Mouse (Mus musculus): ENCODE results near the gene Zxdc.

Zxdc gene

GRCm38 (mm10) chr6:90368976-90369724 is at the start of gene Zxdc:
Gene Zxdc (plus strand): TSS chr6:90369492.
- peak; percentile 99 for DNase-seq (ENCODE audit: low spot score)

- no peak for DNase-seq (ENCODE audit: low spot score)
Measured at GRCm38 (mm10) chr6:90320429-90320828, 48.9 kb upstream of the Zxdc start.

- DNase-seq (ENCODE audit: low spot score): no peak
Measured at GRCm38 (mm10) chr6:90321811-90322210, 47.5 kb upstream of the Zxdc start.

DNA sequence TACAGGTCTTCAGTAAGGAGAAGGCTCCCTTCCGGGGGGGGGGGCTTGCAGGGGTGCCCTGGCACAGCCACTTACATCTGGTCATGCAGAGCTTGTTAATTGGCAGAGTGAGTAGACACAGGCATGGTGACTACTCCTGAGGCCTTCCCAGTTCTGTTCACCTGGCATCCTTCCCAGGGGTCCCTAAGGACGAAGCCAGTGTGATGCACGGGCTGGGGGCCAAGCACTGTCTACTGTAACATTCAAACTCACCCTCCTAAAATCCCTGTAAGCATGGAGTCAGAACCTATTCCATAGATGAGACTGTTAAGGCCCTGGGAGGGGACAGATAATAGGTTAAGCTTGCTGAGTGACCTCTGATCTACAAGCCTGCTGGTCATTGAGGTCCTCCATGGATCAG is 45.3 kb upstream of the Zxdc start:
- no peak for DNase-seq (ENCODE audit: low spot score)

DNA sequence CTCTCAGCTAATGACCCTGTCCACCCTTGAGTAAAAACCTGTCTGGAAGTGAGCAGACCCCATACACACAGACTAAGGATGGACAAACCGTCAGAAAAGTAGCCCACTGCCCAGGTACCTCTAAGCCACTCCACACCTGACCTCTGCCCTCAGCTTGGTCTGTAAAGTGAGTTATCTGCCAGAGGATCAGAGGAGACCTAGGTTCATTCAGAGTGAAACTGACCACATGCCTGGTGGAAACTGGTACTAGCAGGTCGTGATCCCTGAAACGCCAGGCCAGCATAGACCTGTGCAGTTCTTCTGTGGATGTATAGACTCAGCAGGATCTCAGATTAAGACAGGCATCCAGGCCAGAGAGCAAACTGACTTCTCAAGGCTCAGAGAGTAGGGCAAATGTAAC is 44.8 kb upstream of the Zxdc start:
- no peak for DNase-seq (ENCODE audit: low spot score)

DNA sequence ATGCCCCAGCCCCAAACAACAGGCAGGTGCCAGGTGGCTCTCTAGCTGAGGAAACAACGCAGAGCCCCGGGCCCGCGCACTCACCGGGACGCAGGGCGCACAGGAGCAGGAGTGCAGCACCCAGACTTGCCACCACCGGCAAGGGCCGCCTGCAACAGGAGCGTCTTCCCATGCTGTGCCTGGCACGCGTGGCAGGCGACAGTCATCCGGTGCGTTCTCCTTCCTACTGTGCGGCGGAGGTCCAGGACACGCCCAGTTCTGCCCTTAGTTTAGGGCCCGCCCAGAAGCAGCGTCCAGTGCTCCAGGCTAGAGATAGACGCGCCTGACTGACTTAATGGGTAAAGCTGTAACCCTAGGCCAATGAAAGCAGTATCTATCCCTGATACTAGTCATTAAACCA is 44.3 kb upstream of the Zxdc start, which contains the start of gene Chst13:
Chst13 (minus strand) TSS at position 195 of the 400 bp plus-strand sequence.
- no peak for DNase-seq (ENCODE audit: low spot score)

DNA sequence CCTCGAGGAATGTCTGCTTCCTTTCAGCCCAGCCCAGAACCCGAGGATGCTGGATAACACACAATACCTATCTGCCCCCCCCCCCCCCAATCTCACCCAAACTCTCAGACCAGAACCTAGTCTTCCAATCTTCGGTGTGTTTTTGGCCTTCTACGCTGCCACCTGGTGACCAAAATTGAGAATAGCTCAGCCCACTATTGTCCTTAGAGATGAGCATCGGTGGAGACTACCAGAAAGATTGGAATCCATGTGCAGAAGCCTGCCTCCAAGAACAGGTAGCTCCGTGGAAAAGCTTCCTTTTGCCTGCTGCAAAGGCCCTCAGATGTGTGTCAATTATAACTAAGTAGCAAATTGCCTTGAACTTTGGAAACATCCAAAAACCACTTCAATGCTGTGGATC is 41.6 kb upstream of the Zxdc start:
- DNase-seq (ENCODE audit: low spot score): no peak

GRCm38 (mm10) chr6:90329953-90330352 is 39.3 kb upstream of the Zxdc start:
- no peak for DNase-seq (ENCODE audit: low spot score)

- DNase-seq (ENCODE audit: low spot score): no peak
Measured at GRCm38 (mm10) chr6:90332561-90333425, 36.5 kb upstream of the Zxdc start, which contains the start of gene Uroc1. Gene Uroc1 (plus strand): TSS chr6:90333284.

- no peak for DNase-seq (ENCODE audit: low spot score)
Measured at GRCm38 (mm10) chr6:90334244-90334643, 35.0 kb upstream of the Zxdc start.

DNA sequence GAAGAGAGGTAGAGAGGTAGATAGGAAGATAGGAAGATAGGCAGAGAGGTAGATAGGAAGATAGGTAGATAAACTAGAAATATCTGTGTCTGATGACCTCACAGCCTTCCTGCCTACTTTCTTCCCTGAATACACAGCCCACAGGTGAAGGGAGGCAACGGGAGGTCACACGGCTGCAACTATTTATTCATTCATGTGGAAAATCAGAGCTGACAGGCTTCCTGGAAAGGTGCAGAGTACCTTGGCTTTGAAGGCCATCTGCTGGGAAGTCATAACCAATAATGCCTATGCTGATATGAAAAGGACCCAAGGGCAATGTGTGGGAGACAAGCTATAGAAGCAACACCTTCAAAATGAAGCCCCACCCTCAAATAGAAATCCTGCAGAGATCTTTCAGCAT is 26.9 kb upstream of the Zxdc start:
- DNase-seq (ENCODE audit: low spot score): no peak

- DNase-seq (ENCODE audit: low spot score): no peak
Measured at GRCm38 (mm10) chr6:90347183-90347582, 22.1 kb upstream of the Zxdc start.

GRCm38 (mm10) chr6:90348500-90348899 is 20.8 kb upstream of the Zxdc start:
- no peak for DNase-seq (ENCODE audit: low spot score)

DNA sequence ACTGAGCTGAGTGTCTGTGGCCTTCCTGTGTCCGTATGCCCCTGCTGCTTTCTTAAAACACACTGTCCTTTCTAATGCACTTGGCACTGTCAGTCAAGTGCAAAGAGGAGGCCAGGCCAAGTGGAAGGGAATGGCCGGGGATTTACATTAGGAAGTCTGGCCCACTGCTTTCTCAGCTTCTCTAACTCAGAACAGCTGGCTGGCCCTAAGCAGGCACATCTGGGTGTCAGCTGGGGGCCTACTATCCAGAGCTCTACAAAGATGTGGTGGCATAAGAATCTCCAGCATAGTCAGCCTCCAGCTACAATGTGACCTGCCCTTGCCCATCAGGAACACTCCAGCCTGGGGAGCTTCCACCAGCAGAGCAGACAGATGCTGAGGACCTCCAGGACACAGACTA is 19.3 kb upstream of the Zxdc start:
- DNase-seq (ENCODE audit: low spot score): no peak

GRCm38 (mm10) chr6:90358142-90358541 is 11.2 kb upstream of the Zxdc start:
- no peak for DNase-seq (ENCODE audit: low spot score)

DNA sequence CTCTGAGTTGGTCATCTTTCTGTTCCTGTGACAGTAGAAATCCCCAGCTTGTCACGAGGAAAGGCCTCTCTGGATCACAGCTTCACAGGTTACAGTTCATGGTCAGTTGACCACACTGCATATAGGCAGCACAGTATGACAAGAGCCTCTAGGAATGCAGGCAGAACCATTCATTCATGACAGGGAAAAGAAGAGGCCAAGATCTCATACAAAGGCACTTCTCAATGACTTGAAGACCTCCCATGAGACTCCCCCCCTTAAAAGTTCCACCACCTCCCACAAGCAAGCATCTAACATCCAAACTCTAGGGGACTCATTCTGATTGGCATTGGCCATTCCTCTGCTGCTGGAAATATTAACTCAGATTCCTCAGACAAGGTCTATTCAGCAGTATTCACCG is 9.8 kb upstream of the Zxdc start:
- no peak for DNase-seq (ENCODE audit: low spot score)

DNA sequence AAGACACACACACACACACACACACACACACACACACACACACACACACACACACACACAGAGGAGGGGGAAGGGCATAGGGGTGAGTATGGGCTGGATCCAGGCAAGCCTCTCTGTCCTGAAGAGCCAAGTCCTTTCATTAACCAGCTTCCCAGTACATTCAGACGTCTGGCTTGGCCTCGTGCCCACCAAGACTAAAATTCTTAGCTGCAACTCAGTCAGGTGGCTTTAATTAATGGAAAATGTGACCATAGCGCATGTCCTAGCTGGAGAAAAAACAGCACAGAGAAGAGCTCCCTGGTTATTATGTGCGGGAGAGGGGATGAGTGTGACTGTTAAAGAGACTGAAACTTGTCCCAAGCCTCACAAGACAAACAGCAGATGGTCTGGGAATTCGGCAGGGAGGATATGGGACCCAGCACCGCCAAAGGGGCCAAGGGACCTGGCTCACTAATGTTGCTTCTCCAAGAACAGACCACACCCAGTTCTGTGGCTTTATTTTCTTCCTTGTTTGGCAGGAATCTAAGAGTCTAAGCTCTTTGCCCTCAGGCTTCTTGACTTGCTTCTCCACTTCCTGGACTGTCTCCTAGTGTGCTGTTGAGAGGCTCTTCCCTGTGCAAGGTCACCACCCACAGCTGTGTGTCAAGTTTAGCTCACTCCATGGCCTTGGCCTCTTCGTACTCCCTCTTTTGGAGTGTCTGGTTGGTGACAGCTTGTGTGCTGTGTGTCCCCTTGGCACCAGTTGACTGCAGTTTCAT is 9.1 kb upstream of the Zxdc start:
- no peak for DNase-seq (ENCODE audit: low spot score)

DNA sequence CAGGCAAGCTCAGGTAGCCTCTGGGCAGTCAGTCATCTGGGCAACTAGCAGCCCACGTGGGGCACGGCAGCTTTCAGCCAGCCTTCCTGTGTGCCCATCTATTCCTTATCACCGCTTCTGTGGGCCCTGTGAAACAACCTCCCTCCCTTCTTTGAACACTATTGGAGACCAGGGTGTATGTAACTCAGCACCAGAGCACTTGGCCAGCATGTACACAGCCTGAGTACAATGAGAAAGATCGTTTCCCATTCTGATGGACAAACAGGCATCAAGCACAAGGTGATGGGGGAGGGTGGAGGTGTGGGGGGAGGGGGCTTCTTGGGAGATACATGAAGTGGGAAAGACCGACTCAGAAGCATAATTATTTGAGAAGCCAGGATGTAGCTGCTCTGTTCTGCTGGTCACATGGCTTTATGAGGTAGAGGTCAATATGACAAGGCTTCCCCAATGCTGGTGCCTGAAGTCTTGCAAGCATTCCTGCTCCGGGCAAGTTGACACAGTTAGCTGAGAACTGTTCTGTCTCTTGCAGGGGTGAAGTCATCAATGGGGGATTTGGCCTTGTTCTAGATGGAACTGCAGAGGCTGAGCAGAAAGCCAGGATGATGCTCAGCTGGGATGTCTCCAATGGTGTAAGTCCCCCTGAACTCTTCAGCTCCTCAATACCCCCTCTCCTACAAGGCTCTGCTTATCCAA is 8.2 kb upstream of the Zxdc start:
- no peak for DNase-seq (ENCODE audit: low spot score)

DNA sequence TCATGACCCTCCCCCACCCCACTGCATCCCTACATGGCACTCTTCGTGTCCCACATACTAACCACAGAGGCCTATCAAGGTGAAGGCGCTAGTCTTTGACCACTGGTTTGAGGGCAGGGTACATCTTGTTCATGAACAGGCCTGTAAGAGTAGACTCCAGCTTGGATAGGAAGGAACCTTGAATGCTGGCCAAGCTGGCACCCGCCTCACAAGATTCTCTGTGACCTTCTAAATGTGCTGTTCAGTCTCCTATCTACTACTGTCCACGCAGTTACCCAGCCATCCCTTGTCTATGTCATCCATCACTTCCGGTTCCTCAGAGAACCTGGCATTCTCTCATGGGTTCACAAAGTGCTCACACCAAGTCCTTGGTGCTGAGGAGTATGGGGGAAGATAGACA is 6.0 kb upstream of the Zxdc start:
- DNase-seq (ENCODE audit: low spot score): no peak

DNA sequence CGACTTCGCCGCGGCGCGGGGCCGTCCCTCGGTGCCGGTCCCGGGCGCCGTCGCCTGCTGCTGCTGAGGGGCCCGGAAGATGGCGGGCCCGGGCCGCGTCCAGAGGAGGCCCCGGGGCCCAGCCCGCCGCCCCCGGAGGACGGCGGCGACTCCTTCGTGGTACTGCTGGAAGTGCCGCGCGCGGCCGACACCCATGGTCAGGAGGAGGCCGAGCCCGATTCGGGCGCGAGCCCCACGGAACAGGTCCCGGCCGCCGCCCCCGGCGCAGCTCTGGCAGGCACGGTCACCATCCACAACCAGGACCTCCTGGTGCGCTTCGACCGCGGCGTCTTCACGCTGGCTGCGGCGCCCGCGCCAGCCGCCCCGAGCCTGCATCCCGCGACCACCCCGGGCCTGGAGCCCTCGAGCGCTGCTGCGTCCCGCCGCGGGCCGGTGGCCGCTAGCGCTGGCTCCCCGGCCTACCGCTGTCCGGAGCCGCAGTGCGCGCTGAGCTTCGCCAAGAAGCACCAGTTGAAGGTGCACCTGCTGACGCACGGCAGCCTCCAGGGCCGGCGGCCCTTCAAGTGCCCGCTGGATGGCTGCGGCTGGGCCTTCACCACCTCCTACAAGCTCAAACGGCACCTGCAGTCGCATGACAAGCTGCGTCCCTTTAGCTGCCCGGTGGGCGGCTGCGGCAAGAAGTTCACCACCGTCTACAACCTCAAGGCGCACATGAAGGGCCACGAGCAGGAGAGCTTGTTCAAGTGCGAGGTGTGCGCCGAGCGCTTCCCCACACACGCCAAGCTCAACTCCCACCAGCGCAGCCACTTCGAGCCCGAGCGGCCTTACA is 647 bp downstream of the Zxdc start:
- no peak for DNase-seq (ENCODE audit: low spot score)

DNA sequence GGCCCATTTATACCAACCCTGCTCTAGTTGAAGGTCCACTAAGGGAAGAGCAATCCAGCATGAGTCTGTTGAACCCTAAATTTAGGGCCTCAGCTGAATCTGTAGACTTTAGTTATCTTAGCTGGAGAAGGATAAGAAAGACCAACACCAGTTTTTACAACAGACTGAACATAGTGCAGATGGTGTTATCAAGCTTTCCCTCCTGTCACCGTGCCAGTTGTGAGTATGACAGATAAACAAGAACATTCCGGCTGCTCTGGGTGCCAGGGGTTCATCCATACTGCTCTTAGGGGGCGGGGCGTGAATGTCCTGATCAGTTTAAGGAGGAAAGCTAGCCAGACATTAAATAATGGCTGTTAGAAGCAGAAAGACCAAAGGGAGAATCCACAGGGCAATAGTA is 5.4 kb downstream of the Zxdc start:
- DNase-seq (ENCODE audit: low spot score): no peak
